Mouse (Mus musculus) E14TG2a.4 (cell line): ENCODE data around the gene Adssl1.

ENCODE experiments used
- CTCF ChIP-seq: conservative IDR thresholded peaks from 2 replicates; pipeline ENCODE4 v1.5.1; 2014; ENCODE audit warnings: low read length
- NANOG ChIP-seq: IDR thresholded peaks from 2 replicates; pipeline ENCODE4 v1.6.1; 2014; ENCODE audit warnings: borderline replicate concordance, low read length, mixed read lengths

- no peak for TF ChIP-seq CTCF
- TF ChIP-seq NANOG, result no peak
Observed at GRCm38 (mm10) chr12:112665445-112665844, 45.6 kb downstream of the Adssl1 start.
